Mouse (Mus musculus) retina, embryonic 14.5 days (tissue): ENCODE results near the gene Gm44502.
A peak's percentile ranks its signal among the peaks of the same experiment; 100 is the strongest.

Experiments used
- DNase-seq: peaks from one replicate; pipeline ENCODE4 v3.0.0-alpha.2; 2015; ENCODE audit warnings: low spot score

The Gm44502 gene

GRCm38 (mm10) chr15:89399716-89400115, 29.8 kb downstream of the Gm44502 start:
- no peak for DNase-seq

- peak; percentile 68 for DNase-seq
Observed at GRCm38 (mm10) chr15:89398146-89398545, 31.4 kb downstream of the Gm44502 start.

- DNase-seq: no peak
Observed at GRCm38 (mm10) chr15:89396883-89397282, 32.6 kb downstream of the Gm44502 start.

GRCm38 (mm10) chr15:89390081-89390480, 39.4 kb downstream of the Gm44502 start:
- DNase-seq: no peak

GRCm38 (mm10) chr15:89387127-89387526, 42.4 kb downstream of the Gm44502 start:
- no peak for DNase-seq

- DNase-seq: no peak
Observed at GRCm38 (mm10) chr15:89384617-89385016, 44.9 kb downstream of the Gm44502 start, which contains the start of gene Klhdc7b. Gene Klhdc7b, plus strand, starts transcription at chr15:89384917.

- DNase-seq: no peak
Observed at GRCm38 (mm10) chr15:89379429-89379828, 50.1 kb downstream of the Gm44502 start.

GRCm38 (mm10) chr15:89378831-89379401, 50.6 kb downstream of the Gm44502 start, which contains the start of gene Odf3b:
Gene Odf3b, minus strand, starts transcription at chr15:89379282.
- DNase-seq: peak; percentile 36

GRCm38 (mm10) chr15:89377938-89378828, 51.3 kb downstream of the Gm44502 start:
- no peak for DNase-seq

GRCm38 (mm10) chr15:89377362-89377761, 52.1 kb downstream of the Gm44502 start:
- peak; percentile 10 for DNase-seq

GRCm38 (mm10) chr15:89376957-89377356, 52.5 kb downstream of the Gm44502 start, which contains the start of gene Tymp:
Gene Tymp, minus strand, starts transcription at chr15:89377039.
- DNase-seq: no peak

GRCm38 (mm10) chr15:89376040-89376439, 53.5 kb downstream of the Gm44502 start:
- no peak for DNase-seq

- peak; percentile 12 for DNase-seq
Observed at GRCm38 (mm10) chr15:89374801-89375534, 54.5 kb downstream of the Gm44502 start.

GRCm38 (mm10) chr15:89374340-89374739, 55.2 kb downstream of the Gm44502 start:
- no peak for DNase-seq

GRCm38 (mm10) chr15:89373762-89374248, 55.7 kb downstream of the Gm44502 start, which contains the start of gene Sco2:
Gene Sco2, minus strand, starts transcription at chr15:89373846.
- peak; percentile 94 for DNase-seq

- peak; percentile 84 for DNase-seq
Observed at GRCm38 (mm10) chr15:89373027-89373761, 56.3 kb downstream of the Gm44502 start.

- DNase-seq: no peak
Observed at GRCm38 (mm10) chr15:89372536-89372935, 57.0 kb downstream of the Gm44502 start.

GRCm38 (mm10) chr15:89372068-89372467, 57.4 kb downstream of the Gm44502 start:
- DNase-seq: no peak
